Mouse (Mus musculus) monocyte, adult 2 months (primary cell): ENCODE results near the gene Rps16.
A peak's percentile ranks its signal among the peaks of the same experiment; 100 is the strongest.

Source experiments
- DNase-seq, 2 experiments: peaks; one replicate each; pipeline ENCODE4 v3.0.0; 2022; ENCODE audit warnings: low spot score in 2 of 2, low read depth in 1 of 2

Rps16 gene

GRCm38 (mm10) chr7:28350155-28350883 lies at the start of gene Rps16:
Rps16 (plus strand) TSS chr7:28350652.
- DNase-seq = peak; percentile 95 to 98

- DNase-seq = no peak
Measured at GRCm38 (mm10) chr7:28301616-28302433, 48.6 kb upstream of the Rps16 start, which contains the start of gene Dll3. Dll3 (minus strand) TSS chr7:28302238.

DNA sequence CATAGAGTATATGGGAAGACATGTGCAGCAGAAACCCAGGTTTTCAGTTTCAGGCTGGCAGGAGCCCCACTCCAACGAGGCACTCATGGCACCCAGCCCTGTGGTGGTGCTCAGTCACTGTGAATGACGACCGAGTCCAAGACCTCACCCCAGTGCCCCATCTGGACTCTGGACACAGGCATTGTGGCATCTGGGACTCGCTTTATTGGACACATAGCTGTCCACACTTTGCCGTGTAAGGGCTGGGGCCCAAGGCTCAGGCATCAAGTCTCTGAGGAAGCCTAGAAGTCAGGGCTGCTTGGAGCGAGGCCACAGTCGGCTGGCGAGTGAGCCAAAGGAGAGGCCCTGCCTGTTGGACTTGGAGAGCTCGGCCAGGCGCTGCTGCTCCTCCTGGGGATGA lies 44.8 kb upstream of the Rps16 start:
- no peak for DNase-seq

DNA sequence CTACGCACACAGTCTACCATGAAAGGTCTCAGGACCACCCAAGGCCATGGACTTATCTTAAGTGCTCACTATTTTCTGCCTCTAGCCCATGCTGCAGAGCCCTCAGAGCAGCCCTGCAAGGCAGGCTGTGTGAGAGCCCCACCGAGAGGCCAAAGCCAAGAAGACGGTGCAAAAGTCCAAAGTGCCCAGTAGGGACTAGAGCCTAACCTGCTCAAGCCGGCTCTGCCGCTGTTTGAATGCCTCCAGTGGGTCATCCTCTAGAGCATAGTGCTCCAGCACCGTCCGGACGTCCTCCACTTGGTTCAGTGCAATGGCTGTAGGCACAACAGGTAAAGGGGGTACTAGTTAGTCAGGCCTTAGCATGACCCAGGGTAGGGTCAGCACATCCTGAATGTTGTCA lies 44.2 kb upstream of the Rps16 start:
- DNase-seq = no peak

- DNase-seq = no peak
Measured at GRCm38 (mm10) chr7:28309737-28310136, 40.7 kb upstream of the Rps16 start.

- no peak for DNase-seq
Measured at GRCm38 (mm10) chr7:28311151-28311925, 39.1 kb upstream of the Rps16 start.

DNA sequence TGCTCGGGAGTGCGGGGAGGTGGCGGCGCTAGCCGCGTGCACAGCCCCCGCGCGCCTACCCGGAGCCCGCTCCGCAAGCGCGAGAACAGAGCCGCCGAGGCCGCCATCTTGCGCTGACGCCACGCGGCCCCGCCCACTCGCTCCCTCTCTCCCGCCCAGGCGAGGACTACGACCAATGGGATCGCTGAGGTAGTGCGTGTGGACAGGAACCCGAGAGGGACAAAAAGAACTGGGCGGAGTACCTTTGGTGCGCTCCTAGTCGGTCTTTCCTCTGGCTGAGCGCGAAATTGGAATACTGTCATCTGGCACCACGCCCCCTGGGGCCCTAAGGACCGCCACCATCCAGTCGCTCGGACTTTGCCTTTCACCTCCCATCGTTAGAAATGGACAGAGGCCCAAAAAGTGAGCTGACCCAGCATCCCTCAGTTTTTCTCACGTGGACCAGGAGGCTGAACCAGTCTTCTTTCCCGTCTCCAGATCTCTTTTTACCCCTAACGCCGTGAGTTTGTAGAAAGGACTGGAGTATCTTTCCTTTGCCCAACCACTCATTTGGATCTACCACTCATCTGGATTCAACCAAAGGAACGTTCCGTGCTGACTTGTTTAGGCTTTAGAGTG lies 38.4 kb upstream of the Rps16 start, which contains the start of gene Timm50:
Gene Timm50 (minus strand): TSS at position 147 of the 618 bp plus-strand sequence.
- DNase-seq = peak; percentile 92 to 93

- no peak for DNase-seq
Measured at GRCm38 (mm10) chr7:28318036-28318435, 32.4 kb upstream of the Rps16 start.

- no peak for DNase-seq
Measured at GRCm38 (mm10) chr7:28318714-28319113, 31.7 kb upstream of the Rps16 start.

DNA sequence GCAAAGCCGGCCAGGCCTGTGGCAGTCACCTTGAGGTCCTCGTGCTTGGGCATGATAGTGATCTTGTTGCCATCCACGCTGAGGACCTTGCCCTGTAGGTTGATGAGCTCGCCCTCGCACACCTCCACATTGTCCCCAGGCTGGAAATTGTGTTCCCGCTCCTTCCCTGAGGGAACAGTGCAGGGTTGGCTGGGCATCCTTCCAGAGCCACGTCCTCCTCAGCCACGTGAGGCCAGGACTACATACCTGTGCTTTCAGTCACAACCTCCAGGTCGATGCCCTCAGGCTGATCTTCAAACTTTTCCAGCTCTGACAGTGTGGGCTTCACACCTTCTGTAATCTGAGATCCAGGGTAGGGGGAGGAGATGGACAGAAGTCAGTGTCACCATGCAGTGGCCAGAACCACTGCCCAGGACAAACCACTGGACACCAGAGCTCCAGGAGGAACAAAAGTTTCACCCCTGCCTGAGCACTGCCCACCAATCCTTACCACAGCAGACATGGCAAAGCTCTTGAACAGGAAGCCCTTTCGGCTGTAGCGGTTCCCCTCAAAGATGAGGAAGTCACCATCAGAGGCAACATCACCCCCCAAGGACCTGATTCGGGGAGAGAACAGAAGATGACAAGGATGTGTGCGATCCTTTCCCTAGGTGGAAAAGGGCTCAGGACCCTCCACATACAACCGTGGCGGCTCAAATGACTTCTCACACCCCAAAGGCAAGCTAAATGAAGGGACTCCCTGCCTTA lies 28.3 kb upstream of the Rps16 start:
- DNase-seq = no peak

- DNase-seq = no peak
Measured at GRCm38 (mm10) chr7:28325293-28325692, 25.2 kb upstream of the Rps16 start.

- DNase-seq = no peak
Measured at GRCm38 (mm10) chr7:28326457-28326856, 24.0 kb upstream of the Rps16 start.

GRCm38 (mm10) chr7:28328260-28328659 lies 22.2 kb upstream of the Rps16 start:
- DNase-seq = no peak

DNA sequence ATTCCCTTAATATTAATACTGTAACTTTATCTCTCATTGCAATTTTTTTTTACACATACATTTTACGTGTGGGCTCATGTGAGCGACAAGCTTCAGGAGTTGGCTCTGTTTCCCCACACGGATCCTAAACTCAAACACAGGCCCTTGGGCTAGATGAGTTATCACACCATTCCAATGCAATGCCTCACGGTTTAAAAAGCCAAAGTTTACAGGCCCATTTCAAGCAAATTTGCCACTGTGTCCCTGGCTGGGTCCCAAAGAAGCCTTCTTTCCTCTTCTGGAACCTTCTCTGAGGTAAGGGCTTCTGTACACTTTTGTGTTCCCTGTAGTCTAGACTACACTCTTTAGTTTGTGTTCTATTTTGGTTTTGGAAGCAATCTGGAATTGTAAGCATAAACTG lies 15.9 kb upstream of the Rps16 start:
- no peak for DNase-seq

GRCm38 (mm10) chr7:28335471-28335870 lies 15.0 kb upstream of the Rps16 start:
- DNase-seq = no peak

GRCm38 (mm10) chr7:28338108-28338998 lies 12.1 kb upstream of the Rps16 start, which contains the start of gene Supt5:
Supt5 (minus strand) TSS chr7:28338746.
- peak; percentile 90 to 91 for DNase-seq

DNA sequence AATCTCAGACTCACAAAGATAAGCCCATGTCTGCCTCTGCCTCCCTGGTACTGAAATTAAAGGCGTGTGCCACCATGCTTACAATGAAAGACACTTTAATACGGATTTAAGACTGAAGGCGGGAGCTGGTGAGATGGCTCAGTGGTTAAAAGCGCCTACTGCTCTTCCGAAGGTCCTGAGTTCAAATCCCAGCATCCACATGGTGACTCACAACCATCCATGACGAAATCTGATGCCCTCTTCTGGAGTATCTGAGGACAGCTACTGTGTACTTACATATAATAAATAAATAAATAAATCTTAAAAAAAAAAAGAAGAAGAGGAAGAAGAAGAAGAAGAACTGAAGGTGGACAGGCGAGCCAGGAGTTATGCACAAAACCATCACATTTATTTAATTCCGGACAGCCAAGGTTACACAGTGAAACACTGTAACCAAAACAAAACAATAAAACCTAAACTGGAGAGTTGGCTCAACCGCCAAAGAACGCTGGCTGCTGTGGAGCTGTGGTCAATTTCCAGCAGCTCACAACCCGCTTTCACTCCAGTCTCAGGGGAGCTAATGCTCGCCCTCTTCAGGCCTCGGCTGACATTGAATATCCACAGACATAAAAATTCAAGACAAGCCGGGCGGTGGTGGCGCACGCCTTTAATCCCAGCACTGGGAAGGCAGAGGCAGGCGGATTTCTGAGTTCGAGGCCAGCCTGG lies 11.1 kb upstream of the Rps16 start:
- DNase-seq = peak in 1 of 2 experiments; percentile 57

DNA sequence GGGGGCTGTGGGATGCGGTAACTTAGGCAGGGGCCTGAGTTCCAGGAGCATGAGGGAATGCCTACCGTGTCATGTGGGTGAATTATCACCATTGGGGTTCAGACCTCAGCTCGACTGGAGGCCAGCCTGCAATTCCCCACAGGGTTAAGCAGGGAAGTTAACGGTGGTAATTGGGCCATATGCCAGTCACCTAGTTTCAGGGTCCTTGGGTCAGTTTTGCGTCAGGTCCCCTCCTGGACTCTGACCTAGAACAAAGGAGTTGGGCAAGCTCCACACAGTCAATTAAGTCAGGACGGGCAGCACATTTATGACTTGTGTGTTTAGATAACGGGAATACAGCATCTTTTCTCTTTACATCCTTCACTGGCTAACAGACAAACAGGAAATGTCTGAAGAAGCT lies 9.1 kb upstream of the Rps16 start:
- no peak for DNase-seq

- peak in 1 of 2 experiments; percentile 43 for DNase-seq
Measured at GRCm38 (mm10) chr7:28344637-28345036, 5.8 kb upstream of the Rps16 start.
